Comparison of ENCODE assay signal across 15 mouse cellular contexts in the genomic region with DNA sequence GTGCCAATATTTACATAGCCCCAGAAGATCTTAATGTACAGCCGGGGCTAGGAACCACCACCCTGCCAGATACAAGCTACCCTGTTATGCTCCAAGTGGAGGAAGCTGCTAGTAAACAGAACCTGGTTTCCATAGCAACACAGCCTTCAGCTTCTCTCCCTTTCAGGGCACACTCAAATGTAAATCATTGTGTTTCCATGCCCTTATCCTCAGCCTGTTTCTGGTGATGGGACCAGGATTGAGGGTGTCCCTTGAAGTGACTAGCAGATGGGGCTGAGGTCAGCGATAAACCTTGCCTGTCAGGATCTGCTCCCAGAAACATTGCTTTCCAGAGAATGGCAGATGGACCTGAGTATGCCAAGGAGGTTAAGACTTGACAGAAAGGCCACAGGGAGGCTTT. TPM values are rescaled to one million over a fixed set of nuclear protein-coding genes. Genes with fewer than 3 reads are reported as not detected.
A peak's percentile ranks its signal among the peaks of the same experiment; 100 is the strongest.
DNase-seq lines count a peak whose midpoint lies in the region; ATAC-seq and TF ChIP-seq lines count a peak whose summit lies in the region.
"Had no signal": no experiment of that assay in that cellular context is flagged by ENCODE, and none has a peak within 500 bp of the region (broad histone marks: within the 10 kb centered on the region; RNA-seq: fewer than 3 reads in every experiment).

No protein-coding gene starts in this region.

- DNase-seq in neural tube, embryonic 10.5 days (ENCODE audit: extremely low spot score, low spot score) = no peak
- DNase-seq in cerebellum, postnatal 25 days = peak; percentile 40 to 45
- peak; percentile 18 for DNase-seq in yolk sac, embryonic 10.5 days (ENCODE audit: low spot score)
- DNase-seq in right cerebral cortex, adult 18-20 months = no peak
- DNase-seq: adrenal gland, postnatal 36 days; embryo, embryonic 11 days; heart, adult 2 months; heart, postnatal 4 days; liver, embryonic 13.5 days had no signal

- H3K36me3 ChIP-seq in forebrain, embryonic 15.5 days = no peaks in the 10 kb centered on the region
- no peaks in the 10 kb centered on the region for H3K36me3 ChIP-seq in forebrain, embryonic 13.5 days (ENCODE audit: poor library complexity, severe bottlenecking)
- no peaks in the 10 kb centered on the region for H3K36me3 ChIP-seq in neural tube, embryonic 13.5 days
- H3K36me3 ChIP-seq in intestine, postnatal 0 days (ENCODE audit: control insufficient read depth, insufficient read depth) = no peaks in the 10 kb centered on the region
- H3K36me3 ChIP-seq: liver, embryonic 13.5 days had no signal

- H3K27me3 ChIP-seq in forebrain, embryonic 15.5 days = 0 out of 2 replicates have a peak, but pooled peaks cover 6% of the 10 kb centered on the region
- H3K27me3 ChIP-seq in forebrain, embryonic 13.5 days = peaks cover 5% of the 10 kb centered on the region; the same call in 1 of the 2 replicates
- H3K27me3 ChIP-seq in neural tube, embryonic 13.5 days = no peaks in the 10 kb centered on the region; the same call in 1 of the 2 replicates
- no peaks in the 10 kb centered on the region for H3K27me3 ChIP-seq in intestine, postnatal 0 days (replicated peaks; ENCODE audit: control insufficient read depth, insufficient read depth, low read length)
- H3K27me3 ChIP-seq: liver, embryonic 13.5 days had no signal

- H3K9me3 ChIP-seq in forebrain, embryonic 15.5 days = no peaks in the 10 kb centered on the region
- no peaks in the 10 kb centered on the region for H3K9me3 ChIP-seq in forebrain, embryonic 13.5 days (replicated peaks)
- H3K9me3 ChIP-seq in neural tube, embryonic 13.5 days = no peaks in the 10 kb centered on the region
- H3K9me3 ChIP-seq in intestine, postnatal 0 days (ENCODE audit: control insufficient read depth) = no peaks in the 10 kb centered on the region
- H3K9me3 ChIP-seq: liver, embryonic 13.5 days had no signal

- H3K4me1 ChIP-seq in forebrain, embryonic 15.5 days = peaks cover 8% of the 10 kb centered on the region
- peaks cover 10% of the 10 kb centered on the region; the same call in 1 of the 2 replicates for H3K4me1 ChIP-seq in forebrain, embryonic 13.5 days
- peaks cover 14% of the 10 kb centered on the region for H3K4me1 ChIP-seq in neural tube, embryonic 13.5 days (replicated peaks)
- no peaks in the 10 kb centered on the region for H3K4me1 ChIP-seq in intestine, postnatal 0 days (replicated peaks; ENCODE audit: control insufficient read depth, insufficient read depth, low read length)
- H3K4me1 ChIP-seq: liver, embryonic 13.5 days had no signal

- no peak for TF ChIP-seq CTCF in intestine, postnatal 0 days (IDR thresholded peaks at IDR 0.05; ENCODE audit: low read depth)

- WGBS in forebrain, embryonic 15.5 days = 58% methylated on average over 2 of the region's 2 CpGs
- 41% methylated on average over 2 of the region's 2 CpGs for WGBS in forebrain, embryonic 13.5 days
- 36% methylated on average over 2 of the region's 2 CpGs for WGBS in neural tube, embryonic 13.5 days
- 40% methylated on average over 2 of the region's 2 CpGs for WGBS in intestine, postnatal 0 days

- no peak overlapping the region for H3K9ac ChIP-seq in forebrain, embryonic 15.5 days (replicated peaks)
- H3K9ac ChIP-seq in forebrain, embryonic 13.5 days = no peak overlapping the region
- H3K9ac ChIP-seq in neural tube, embryonic 13.5 days = no peak overlapping the region
- H3K9ac ChIP-seq in intestine, postnatal 0 days (ENCODE audit: low read depth, low read length) = no peak overlapping the region
- H3K9ac ChIP-seq: liver, embryonic 13.5 days had no signal

- no peak overlapping the region for H3K4me3 ChIP-seq in forebrain, embryonic 15.5 days
- H3K4me3 ChIP-seq in forebrain, embryonic 13.5 days = no peak overlapping the region
- H3K4me3 ChIP-seq in neural tube, embryonic 13.5 days = no peak overlapping the region
- H3K4me3 ChIP-seq in intestine, postnatal 0 days (ENCODE audit: low read depth, low read length) = no peak overlapping the region
- H3K4me3 ChIP-seq: heart, adult 2 months; liver, embryonic 13.5 days had no signal

- no peak overlapping the region for H3K27ac ChIP-seq in forebrain, embryonic 15.5 days (replicated peaks)
- H3K27ac ChIP-seq in forebrain, embryonic 13.5 days = no peak overlapping the region
- no peak overlapping the region for H3K27ac ChIP-seq in neural tube, embryonic 13.5 days (replicated peaks)
- H3K27ac ChIP-seq in intestine, postnatal 0 days (ENCODE audit: low read depth, low read length) = no peak overlapping the region
- H3K27ac ChIP-seq: heart, adult 2 months; kidney, postnatal 0 days; liver, embryonic 13.5 days had no signal

- 0 out of 2 replicates have a peak, but pooled peaks have one; percentile 19 for ATAC-seq in forebrain, embryonic 15.5 days (replicated peaks)
- no peak for ATAC-seq in forebrain, embryonic 13.5 days
- ATAC-seq in neural tube, embryonic 13.5 days (ENCODE audit: low read depth) = peak; percentile 46; the same call in 1 of the 2 replicates
- no peak for ATAC-seq in intestine, postnatal 0 days

- H3K4me2 ChIP-seq in forebrain, embryonic 15.5 days (replicated peaks) = no peak overlapping the region
- H3K4me2 ChIP-seq in forebrain, embryonic 13.5 days = no peak overlapping the region
- no peak overlapping the region for H3K4me2 ChIP-seq in neural tube, embryonic 13.5 days
- H3K4me2 ChIP-seq in intestine, postnatal 0 days (replicated peaks; ENCODE audit: low read depth) = no peak overlapping the region
- H3K4me2 ChIP-seq: liver, embryonic 13.5 days had no signal

RNA-seq across cellular contexts. Expression of gene Fam196b, which starts 41.5 kb away (rescaled TPM):
- 1.9 and 2.2 TPM in 2 replicates for polyA plus RNA-seq in forebrain, embryonic 15.5 days (2015; fragmentation: Nextera tagmentation; extraction: Ambion mirVana)
- polyA plus RNA-seq in forebrain, embryonic 13.5 days (2015; fragmentation: Nextera tagmentation; extraction: Ambion mirVana) = 1.4 and 1.5 TPM in 2 replicates
- 3.4 and 3.8 TPM in 2 replicates for polyA plus RNA-seq in neural tube, embryonic 13.5 days (2015; fragmentation: Nextera tagmentation; extraction: Ambion mirVana)
- 0.07 TPM in 1 of 2 replicates, not detected in the other for polyA plus RNA-seq in intestine, postnatal 0 days (2015; fragmentation: Nextera tagmentation; extraction: Ambion mirVana)
- polyA plus RNA-seq: C2C12 had no signal

Comparison
In these comparisons a context has a peak if more than half of its experiments do, and no peak if none do; other contexts are left out.
1. ATAC-seq: peak in forebrain, embryonic 15.5 days (single experiment) and neural tube, embryonic 13.5 days (single experiment); none in forebrain, embryonic 13.5 days (single experiment) and intestine, postnatal 0 days (single experiment).
2. DNase-seq: peak in cerebellum, postnatal 25 days (2 of 2) and yolk sac, embryonic 10.5 days (single experiment); none in neural tube, embryonic 10.5 days (single experiment) and right cerebral cortex, adult 18-20 months (single experiment).